Mouse (Mus musculus) liver, adult 2 months (tissue): Measurements from ENCODE around the gene Mesd.

Experiments
- CTCF ChIP-seq: fragments of 200-500 bp; IDR thresholded peaks from 2 replicates; pipeline ENCODE4 v1.5.1; 2011; ENCODE audit warnings: low read depth, low read length, control low read depth
- POLR2A ChIP-seq: fragments of 200-500 bp; IDR thresholded peaks from 2 replicates; pipeline ENCODE4 v1.6.1; 2011; ENCODE audit warnings: low read length, control low read depth; ENCODE audit not compliant: insufficient read depth; ENCODE audit errors: extremely low read depth

DNA sequence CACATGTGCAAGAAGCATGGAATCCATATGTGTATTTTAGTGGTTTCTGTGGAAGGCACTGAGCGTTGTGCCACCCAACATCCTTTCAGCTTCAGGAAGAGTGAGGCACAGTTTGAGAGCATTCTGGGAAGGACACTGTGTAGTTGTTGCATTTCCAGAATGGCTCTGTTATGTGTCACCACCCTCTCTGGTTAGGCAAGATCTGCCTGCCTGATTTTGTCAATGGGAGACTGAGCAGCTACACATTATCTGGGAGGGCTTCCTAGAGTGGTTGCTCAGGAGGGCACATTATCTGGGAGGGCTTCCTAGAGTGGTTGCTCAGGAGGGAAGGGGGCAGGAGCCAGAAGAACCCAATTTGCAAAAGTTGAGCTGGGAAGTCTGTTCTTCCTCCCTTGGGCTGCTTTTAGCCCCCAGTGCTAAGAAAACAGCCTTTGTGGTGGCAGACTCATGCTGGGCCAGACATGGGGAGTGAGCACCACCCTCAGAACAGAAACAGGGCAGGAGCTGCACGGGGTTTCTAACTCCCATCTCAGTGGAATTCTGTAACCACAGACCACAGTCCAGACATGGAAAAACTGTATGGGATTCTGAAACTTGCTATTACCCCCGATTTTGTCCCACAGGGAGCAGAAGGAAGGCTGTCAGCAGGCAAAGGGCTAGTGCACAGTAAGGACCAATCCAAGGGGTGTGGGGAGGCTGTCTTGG lies 54.9 kb downstream of the Mesd start:
- TF ChIP-seq CTCF (no peak), POLR2A (no peak)
